Mouse (Mus musculus) intestine, embryonic 15.5 days (tissue): Measurements from ENCODE around the gene Sp2. TPM values are rescaled to one million over a fixed set of nuclear protein-coding genes. Genes with fewer than 3 reads are reported as not detected.
A peak's percentile ranks its signal among the peaks of the same experiment; 100 is the strongest.

Source experiments
- ATAC-seq: fragments of 200-750 bp; cut with Nextera tagmentation; 2 replicates; pipeline ENCODE4 v1.8.0; 2017; ENCODE audit warnings: moderate TSS enrichment, moderate library complexity
- H3K27ac ChIP-seq: fragments of 300-500 bp; sonication (generic); 2 replicates; pipeline ENCODE4 v1.5.1; 2015; ENCODE audit warnings: mild to moderate bottlenecking, inconsistent platforms
- H3K27me3 ChIP-seq: fragments of 300-500 bp; sonication (generic); replicated peaks from 2 replicates; pipeline ENCODE4 v1.6.1; 2015; ENCODE audit warnings: inconsistent platforms
- H3K36me3 ChIP-seq: fragments of 300-500 bp; sonication (generic); 2 replicates; pipeline ENCODE4 v1.6.1; 2015; ENCODE audit warnings: inconsistent platforms
- H3K4me1 ChIP-seq: fragments of 300-500 bp; sonication (generic); replicated peaks from 2 replicates; pipeline ENCODE4 v1.6.1; 2015; ENCODE audit warnings: inconsistent platforms
- H3K4me2 ChIP-seq: fragments of 300-500 bp; sonication (generic); replicated peaks from 2 replicates; pipeline ENCODE4 v1.6.1; 2015; ENCODE audit warnings: mild to moderate bottlenecking, inconsistent platforms
- H3K4me3 ChIP-seq: fragments of 300-500 bp; sonication (generic); replicated peaks from 2 replicates; pipeline ENCODE4 v1.5.1; 2015; ENCODE audit warnings: inconsistent platforms
- H3K9ac ChIP-seq: fragments of 300-500 bp; sonication (generic); 2 replicates; pipeline ENCODE4 v1.6.1; 2015; ENCODE audit warnings: inconsistent platforms
- H3K9me3 ChIP-seq: fragments of 300-500 bp; sonication (generic); 2 replicates; pipeline ENCODE4 v1.6.1; 2016; ENCODE audit warnings: inconsistent platforms
- WGBS: fragments of 180-500 bp; shearing (Covaris S2); methylation state at CpG from one replicate; pipeline ENCODE4 v1.1.7; 2015; 5-methylcytosine and 5-hydroxymethylcytosine counted together
- polyA plus RNA-seq: library from polyadenylated mRNA; unstranded; fragments of >200 nt; fragmentation: Nextera tagmentation; extraction: Ambion mirVana; gene quantifications from 2 replicates; pipeline ENCODE4 v1.2.1, GENCODE M21; 2015

Gene Sp2
- polyA plus RNA-seq = 13.3 and 15.1 TPM in 2 replicates

- H3K4me1 ChIP-seq = peaks cover 7% of the 10 kb centered on the region
- H3K4me3 ChIP-seq = no peak within 1 kb of the TSS
- no peaks in the 10 kb centered on the region for H3K9me3 ChIP-seq
- no peak for ATAC-seq
- 77% methylated on average over 7 of the region's 7 CpGs for WGBS
- no peaks in the 10 kb centered on the region for H3K36me3 ChIP-seq
- H3K9ac ChIP-seq = 0 out of 2 replicates have a peak within 1 kb of the TSS, but pooled peaks have one; percentile 23
- no peak within 1 kb of the TSS for H3K27ac ChIP-seq
- 0 out of 2 replicates have a peak within 1 kb of the TSS, but pooled peaks have one; percentile 10 for H3K4me2 ChIP-seq
- H3K27me3 ChIP-seq = no peaks in the 10 kb centered on the region
Observed at GRCm38 (mm10) chr11:96982859-96983258, at the start of gene Sp2. Gene Sp2, minus strand, starts transcription at chr11:96982959.

- Histone ChIP-seq H3K4me1 (peaks cover 9% of the 10 kb centered on the region), H3K9me3 (no peaks in the 10 kb centered on the region), H3K27ac (no peak overlapping the region), H3K9ac (no peak overlapping the region), H3K36me3 (peaks cover 3% of the 10 kb centered on the region; the same call in 1 of the 2 replicates), H3K27me3 (no peaks in the 10 kb centered on the region), H3K4me2 (no peak overlapping the region), H3K4me3 (no peak overlapping the region)
- no peak for ATAC-seq
- WGBS = 90% methylated on average over 4 of the region's 4 CpGs
Observed at GRCm38 (mm10) chr11:97032499-97032898, 49.7 kb upstream of the Sp2 start.

- H3K27me3 ChIP-seq = no peaks in the 10 kb centered on the region
- WGBS = 77% methylated on average over 12 of the region's 12 CpGs
- H3K36me3 ChIP-seq = peaks cover 3% of the 10 kb centered on the region; the same call in 1 of the 2 replicates
- H3K4me2 ChIP-seq = no peak overlapping the region
- H3K9me3 ChIP-seq = no peaks in the 10 kb centered on the region
- peaks cover 9% of the 10 kb centered on the region for H3K4me1 ChIP-seq
- no peak overlapping the region for H3K9ac ChIP-seq
- H3K27ac ChIP-seq = no peak overlapping the region
- no peak overlapping the region for H3K4me3 ChIP-seq
- ATAC-seq = no peak
Observed at GRCm38 (mm10) chr11:97031977-97032376, 49.2 kb upstream of the Sp2 start.

GRCm38 (mm10) chr11:97030426-97030825 lies 47.7 kb upstream of the Sp2 start:
- Histone ChIP-seq H3K4me3 (peak overlapping the region; percentile 68), H3K27me3 (no peaks in the 10 kb centered on the region), H3K27ac (peak overlapping the region; percentile 71; the same call in 1 of the 2 replicates), H3K9ac (peak overlapping the region; percentile 71), H3K36me3 (peaks cover 3% of the 10 kb centered on the region; the same call in 1 of the 2 replicates), H3K9me3 (no peaks in the 10 kb centered on the region), H3K4me1 (peaks cover 15% of the 10 kb centered on the region), H3K4me2 (peak overlapping the region; percentile 89)
- WGBS = 16% methylated on average over 15 of the region's 15 CpGs
- ATAC-seq = peak; percentile 12

- peak; percentile 86 for ATAC-seq
- Histone ChIP-seq H3K36me3 (peaks cover 3% of the 10 kb centered on the region; the same call in 1 of the 2 replicates), H3K4me1 (peaks cover 17% of the 10 kb centered on the region), H3K4me2 (peak within 1 kb of the TSS; percentile 89), H3K27ac (peak within 1 kb of the TSS; percentile 71), H3K4me3 (peak within 1 kb of the TSS; percentile 68), H3K9ac (peak within 1 kb of the TSS; percentile 71), H3K9me3 (no peaks in the 10 kb centered on the region), H3K27me3 (no peaks in the 10 kb centered on the region)
- WGBS = 2% methylated on average over 25 of the region's 25 CpGs
Observed at GRCm38 (mm10) chr11:97029686-97030417, 47.1 kb upstream of the Sp2 start, which contains the start of gene Scrn2. Gene Scrn2, plus strand, starts transcription at chr11:97029938.

GRCm38 (mm10) chr11:97025721-97026344 lies 43.1 kb upstream of the Sp2 start:
- WGBS = 5% methylated on average over 17 of the region's 17 CpGs
- Histone ChIP-seq H3K36me3 (no peaks in the 10 kb centered on the region), H3K9me3 (no peaks in the 10 kb centered on the region), H3K4me3 (peak overlapping the region; percentile 26), H3K27me3 (peaks cover 35% of the 10 kb centered on the region), H3K4me2 (peak overlapping the region; percentile 63), H3K9ac (peak overlapping the region; percentile 43), H3K4me1 (peaks cover 32% of the 10 kb centered on the region), H3K27ac (peak overlapping the region; percentile 74)
- peak; percentile 41 for ATAC-seq

- Histone ChIP-seq H3K27me3 (peaks cover 43% of the 10 kb centered on the region), H3K4me3 (no peak overlapping the region), H3K9ac (no peak overlapping the region), H3K4me1 (peaks cover 24% of the 10 kb centered on the region), H3K9me3 (no peaks in the 10 kb centered on the region), H3K27ac (no peak overlapping the region), H3K4me2 (no peak overlapping the region), H3K36me3 (no peaks in the 10 kb centered on the region)
- no peak for ATAC-seq
- WGBS = 55% methylated on average over 10 of the region's 10 CpGs
Observed at GRCm38 (mm10) chr11:97024977-97025376, 42.2 kb upstream of the Sp2 start.

GRCm38 (mm10) chr11:97021873-97022484 lies 39.2 kb upstream of the Sp2 start:
- H3K4me3 ChIP-seq = peak overlapping the region; percentile 51
- under 1% methylated on average over 50 of the region's 50 CpGs for WGBS
- peak overlapping the region; percentile 58 for H3K9ac ChIP-seq
- no peak overlapping the region for H3K27ac ChIP-seq
- no peaks in the 10 kb centered on the region for H3K9me3 ChIP-seq
- peak overlapping the region; percentile 92 for H3K4me2 ChIP-seq
- peak; percentile 68 for ATAC-seq
- H3K36me3 ChIP-seq = no peaks in the 10 kb centered on the region
- H3K4me1 ChIP-seq = peaks cover 45% of the 10 kb centered on the region
- H3K27me3 ChIP-seq = peaks cover 66% of the 10 kb centered on the region

GRCm38 (mm10) chr11:97021121-97021765 lies 38.5 kb upstream of the Sp2 start:
- peaks cover 45% of the 10 kb centered on the region for H3K4me1 ChIP-seq
- no peak overlapping the region for H3K9ac ChIP-seq

GRCm38 (mm10) chr11:97019345-97019708 lies 36.6 kb upstream of the Sp2 start:
- Histone ChIP-seq H3K4me3 (peak overlapping the region; percentile 37), H3K4me2 (peak overlapping the region; percentile 79), H3K9ac (no peak overlapping the region), H3K27ac (no peak overlapping the region), H3K27me3 (peaks cover 85% of the 10 kb centered on the region), H3K9me3 (no peaks in the 10 kb centered on the region), H3K4me1 (peaks cover 37% of the 10 kb centered on the region), H3K36me3 (no peaks in the 10 kb centered on the region)
- no peak for ATAC-seq
- 12% methylated on average over 13 of the region's 13 CpGs for WGBS

More at GRCm38 (mm10) chr11:97021121-97021765, 38.5 kb upstream of the Sp2 start:
- WGBS = 3% methylated on average over 27 of the region's 27 CpGs
- Histone ChIP-seq H3K4me2 (peak overlapping the region; percentile 92), H3K36me3 (no peaks in the 10 kb centered on the region), H3K4me3 (peak overlapping the region; percentile 51), H3K9me3 (no peaks in the 10 kb centered on the region), H3K27ac (no peak overlapping the region), H3K27me3 (peaks cover 73% of the 10 kb centered on the region)
- no peak for ATAC-seq

- H3K36me3 ChIP-seq = no peaks in the 10 kb centered on the region
- peaks cover 79% of the 10 kb centered on the region for H3K27me3 ChIP-seq
- no peak overlapping the region; the same call in 1 of the 2 replicates for H3K9ac ChIP-seq
- no peaks in the 10 kb centered on the region for H3K9me3 ChIP-seq
- H3K4me3 ChIP-seq = peak overlapping the region; percentile 37
- ATAC-seq = peak; percentile 41
- H3K4me1 ChIP-seq = peaks cover 37% of the 10 kb centered on the region
- WGBS = under 1% methylated on average over 65 of the region's 68 CpGs
- no peak overlapping the region for H3K27ac ChIP-seq
- peak overlapping the region; percentile 79 for H3K4me2 ChIP-seq
Observed at GRCm38 (mm10) chr11:97018583-97019344, 36.0 kb upstream of the Sp2 start.
